Mouse (Mus musculus): ENCODE results near the gene Gm9817. TPM values are rescaled to one million over a fixed set of nuclear protein-coding genes. Genes with fewer than 3 reads are reported as not detected.

The Gm9817 gene
- polyA plus RNA-seq, 2 experiments: 0.09 TPM; not detected in 1

DNA sequence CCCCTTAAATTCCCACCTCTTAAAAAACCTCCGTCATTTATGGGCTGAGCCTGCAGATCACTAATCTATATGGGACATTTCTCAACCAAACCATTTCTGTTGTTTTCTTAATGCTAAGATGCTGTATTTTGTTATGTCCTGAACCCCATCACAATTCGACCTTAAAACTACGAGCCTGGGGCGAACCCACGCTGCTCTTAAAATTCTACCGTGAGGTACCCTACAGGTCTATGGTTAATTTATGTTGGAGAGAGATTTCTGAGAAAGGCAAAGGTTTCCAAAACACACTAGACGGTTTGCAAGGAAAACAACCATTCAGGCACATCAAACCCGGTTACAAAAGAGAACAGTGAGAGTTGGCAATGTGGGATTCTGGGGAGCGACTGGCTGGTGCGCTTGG, 45.1 kb upstream of the Gm9817 start:
- WGBS: 39% methylated on average over 10 of the region's 10 CpGs
- no peak for ATAC-seq (ENCODE audit: low FRiP score, low read depth)
- H3K27ac ChIP-seq (replicated peaks; ENCODE audit: low read depth, low read length): no peak overlapping the region
- peaks cover 26% of the 10 kb centered on the region for H3K4me1 ChIP-seq (ENCODE audit: control insufficient read depth, insufficient read depth, low read length)
- no peaks in the 10 kb centered on the region for H3K27me3 ChIP-seq (ENCODE audit: control insufficient read depth, insufficient read depth, low read length)
- H3K4me3 ChIP-seq (replicated peaks; ENCODE audit: low read length): no peak overlapping the region
- DNase-seq (ENCODE audit: low spot score): no peak
- no peak for TF ChIP-seq POLR2A (IDR thresholded peaks at IDR 0.05; ENCODE audit: borderline replicate concordance, extremely low read depth, insufficient read depth, insufficient read length)
- no peak overlapping the region for H3K9ac ChIP-seq (ENCODE audit: low read depth, low read length, severe bottlenecking)
- H3K9me3 ChIP-seq (ENCODE audit: control insufficient read depth, low read length): no peaks in the 10 kb centered on the region
- no peaks in the 10 kb centered on the region for H3K36me3 ChIP-seq (ENCODE audit: control insufficient read depth, insufficient read depth, low read length)
- H3K4me2 ChIP-seq (replicated peaks; ENCODE audit: low read depth, low read length, severe bottlenecking): no peak overlapping the region

DNA sequence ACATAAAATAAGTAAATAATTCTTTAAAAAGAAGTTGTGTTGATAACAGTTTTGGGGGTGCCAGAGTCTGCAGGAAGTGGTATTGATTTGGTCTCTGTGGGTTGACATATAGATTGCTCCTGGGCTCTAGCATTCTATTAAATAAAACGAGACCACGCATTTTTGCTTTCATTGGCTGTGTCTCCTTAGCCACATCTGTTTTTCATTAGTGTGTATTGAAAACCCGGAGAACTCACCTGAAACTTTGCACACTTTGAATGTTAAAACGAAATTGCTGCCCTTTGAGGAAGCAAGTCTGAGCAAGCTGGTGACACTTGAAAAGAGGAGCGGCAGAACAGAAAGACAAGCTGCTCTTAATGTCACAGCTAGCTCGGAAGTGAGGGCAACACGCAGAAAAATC, 43.7 kb upstream of the Gm9817 start:
- TF ChIP-seq POLR2A (IDR thresholded peaks at IDR 0.05; ENCODE audit: borderline replicate concordance, extremely low read depth, insufficient read depth, insufficient read length): no peak
- peak overlapping the region; percentile 32; the same call in 1 of the 2 replicates for H3K4me2 ChIP-seq (replicated peaks; ENCODE audit: low read depth, low read length, severe bottlenecking)
- ATAC-seq (ENCODE audit: low FRiP score, low read depth) (no peak), DNase-seq (ENCODE audit: low spot score) (peak; percentile 64)
- peaks cover 26% of the 10 kb centered on the region for H3K4me1 ChIP-seq (ENCODE audit: control insufficient read depth, insufficient read depth, low read length)
- H3K9me3 ChIP-seq (ENCODE audit: control insufficient read depth, low read length): no peaks in the 10 kb centered on the region
- no peak overlapping the region for H3K4me3 ChIP-seq (replicated peaks; ENCODE audit: low read length)
- 8% methylated on average over 7 of the region's 7 CpGs for whole genome bisulfite sequencing
- H3K27ac ChIP-seq (replicated peaks; ENCODE audit: low read depth, low read length): no peak overlapping the region
- no peak overlapping the region for H3K9ac ChIP-seq (ENCODE audit: low read depth, low read length, severe bottlenecking)
- H3K27me3 ChIP-seq (ENCODE audit: control insufficient read depth, insufficient read depth, low read length): no peaks in the 10 kb centered on the region
- H3K36me3 ChIP-seq (ENCODE audit: control insufficient read depth, insufficient read depth, low read length): no peaks in the 10 kb centered on the region

DNA sequence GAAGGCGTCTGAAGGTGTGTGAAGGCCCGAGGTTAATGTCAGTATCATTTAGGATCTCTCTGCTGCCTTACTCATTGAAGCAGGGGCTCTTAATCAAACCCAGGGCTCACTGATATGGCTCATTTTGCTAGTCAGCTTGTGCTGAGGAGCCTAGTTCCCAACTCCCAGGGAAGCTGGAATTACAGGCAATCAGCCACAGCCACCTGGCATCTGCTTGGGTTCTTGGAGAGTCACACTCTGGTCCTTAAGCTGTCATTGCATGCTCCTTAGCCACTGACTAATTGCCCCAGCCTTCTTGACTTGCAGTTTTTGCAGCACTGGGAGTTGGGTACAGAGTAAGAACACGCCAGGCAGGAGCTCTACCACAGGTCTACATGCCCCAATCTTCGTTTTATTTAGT, 42.1 kb upstream of the Gm9817 start:
- Histone ChIP-seq H3K9me3 (ENCODE audit: control insufficient read depth, low read length) (no peaks in the 10 kb centered on the region), H3K4me1 (ENCODE audit: control insufficient read depth, insufficient read depth, low read length) (peaks cover 23% of the 10 kb centered on the region), H3K27ac (replicated peaks; ENCODE audit: low read depth, low read length) (no peak overlapping the region; the same call in 1 of the 2 replicates), H3K9ac (ENCODE audit: low read depth, low read length, severe bottlenecking) (no peak overlapping the region), H3K36me3 (ENCODE audit: control insufficient read depth, insufficient read depth, low read length) (no peaks in the 10 kb centered on the region), H3K27me3 (ENCODE audit: control insufficient read depth, insufficient read depth, low read length) (no peaks in the 10 kb centered on the region), H3K4me3 (replicated peaks; ENCODE audit: low read length) (no peak overlapping the region), H3K4me2 (replicated peaks; ENCODE audit: low read depth, low read length, severe bottlenecking) (no peak overlapping the region)
- no peak for ATAC-seq (ENCODE audit: low FRiP score, low read depth)
- no peak for TF ChIP-seq POLR2A (IDR thresholded peaks at IDR 0.05; ENCODE audit: borderline replicate concordance, extremely low read depth, insufficient read depth, insufficient read length)
- no peak for DNase-seq (ENCODE audit: low spot score)
- 61% methylated on average over 4 of the region's 4 CpGs for WGBS

DNA sequence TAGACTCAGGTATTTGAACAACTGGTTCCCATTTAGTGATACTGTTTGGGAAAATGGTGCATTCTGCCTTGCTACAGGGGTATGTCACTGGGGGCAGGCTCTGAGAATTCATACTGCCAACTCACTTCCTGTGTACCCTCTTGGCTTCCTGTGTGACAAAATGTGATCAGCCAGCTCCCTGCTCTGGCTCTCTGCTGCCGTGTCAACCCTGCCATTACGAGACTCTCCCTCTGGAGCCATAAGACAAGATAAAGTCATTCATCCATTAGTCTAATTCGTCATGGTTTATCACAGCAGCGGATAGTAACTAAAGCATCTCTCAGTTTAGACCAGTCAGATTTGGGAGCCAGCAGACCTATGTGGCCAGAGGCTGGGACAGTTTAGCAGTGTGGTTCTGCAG, 38.3 kb upstream of the Gm9817 start:
- Histone ChIP-seq H3K4me1 (ENCODE audit: control insufficient read depth, insufficient read depth, low read length) (peaks cover 2% of the 10 kb centered on the region; the same call in 1 of the 2 replicates), H3K27ac (replicated peaks; ENCODE audit: low read depth, low read length) (no peak overlapping the region), H3K9me3 (ENCODE audit: control insufficient read depth, low read length) (no peaks in the 10 kb centered on the region), H3K4me3 (replicated peaks; ENCODE audit: low read length) (no peak overlapping the region), H3K9ac (ENCODE audit: low read depth, low read length, severe bottlenecking) (no peak overlapping the region), H3K27me3 (ENCODE audit: control insufficient read depth, insufficient read depth, low read length) (no peaks in the 10 kb centered on the region), H3K4me2 (replicated peaks; ENCODE audit: low read depth, low read length, severe bottlenecking) (no peak overlapping the region), H3K36me3 (ENCODE audit: control insufficient read depth, insufficient read depth, low read length) (no peaks in the 10 kb centered on the region)
- WGBS: 84% methylated on average over 4 of the region's 4 CpGs
- TF ChIP-seq POLR2A (IDR thresholded peaks at IDR 0.05; ENCODE audit: borderline replicate concordance, extremely low read depth, insufficient read depth, insufficient read length): no peak
- no peak for DNase-seq (ENCODE audit: low spot score)
- ATAC-seq (ENCODE audit: low FRiP score, low read depth): no peak

DNA sequence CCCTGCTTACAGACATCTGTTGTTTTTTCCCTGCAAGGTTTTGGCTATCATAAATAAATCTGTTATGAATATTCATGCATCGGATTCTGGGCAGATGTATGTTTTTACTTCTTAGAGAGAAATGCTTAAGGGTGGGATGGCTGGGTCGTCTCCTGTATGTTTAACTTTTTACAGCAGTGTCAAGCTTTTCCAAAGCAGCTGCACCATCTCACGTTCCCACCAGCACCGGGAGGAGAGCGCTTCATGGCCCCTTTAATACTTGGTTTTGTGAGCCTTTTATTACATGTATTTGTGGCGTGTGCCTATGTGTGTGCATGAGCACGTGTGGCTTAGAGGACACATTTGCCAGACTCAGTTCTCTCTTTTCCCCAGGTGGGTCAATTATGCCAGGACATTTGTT, 37.8 kb upstream of the Gm9817 start:
- no peak overlapping the region for H3K4me2 ChIP-seq (replicated peaks; ENCODE audit: low read depth, low read length, severe bottlenecking)
- no peak for ATAC-seq (ENCODE audit: low FRiP score, low read depth)
- 40% methylated on average over 7 of the region's 7 CpGs for WGBS

DNA sequence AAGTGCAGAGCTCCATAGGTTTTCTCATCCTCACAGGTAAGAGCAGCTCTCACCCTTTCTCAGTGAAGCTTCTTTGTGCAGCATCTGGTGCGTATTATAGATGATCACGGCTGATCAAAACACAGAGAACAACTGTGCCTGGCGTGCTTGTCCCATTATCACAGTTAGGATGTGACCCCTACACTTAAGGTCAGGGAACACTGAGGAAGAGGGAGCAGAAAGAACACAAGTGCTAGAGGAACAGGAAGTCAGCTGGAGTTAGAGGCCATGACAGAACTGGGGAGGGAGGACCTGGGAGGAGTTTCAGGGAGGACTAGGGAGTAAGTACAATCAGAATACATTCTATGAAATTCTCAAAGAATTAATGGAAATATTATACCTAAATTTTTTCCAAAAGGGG, 35.0 kb upstream of the Gm9817 start:
- H3K27ac ChIP-seq (replicated peaks; ENCODE audit: low read depth, low read length): no peak overlapping the region
- no peaks in the 10 kb centered on the region for H3K36me3 ChIP-seq (ENCODE audit: control insufficient read depth, insufficient read depth, low read length)
- H3K9ac ChIP-seq (ENCODE audit: low read depth, low read length, severe bottlenecking): no peak overlapping the region
- DNase-seq (ENCODE audit: low spot score) (no peak), ATAC-seq (ENCODE audit: low FRiP score, low read depth) (no peak)
- H3K4me1 ChIP-seq (ENCODE audit: control insufficient read depth, insufficient read depth, low read length): no peaks in the 10 kb centered on the region
- H3K27me3 ChIP-seq (ENCODE audit: control insufficient read depth, insufficient read depth, low read length): no peaks in the 10 kb centered on the region
- no peaks in the 10 kb centered on the region for H3K9me3 ChIP-seq (ENCODE audit: control insufficient read depth, low read length)
- WGBS: 52% methylated on average over 3 of the region's 3 CpGs
- no peak overlapping the region for H3K4me2 ChIP-seq (replicated peaks; ENCODE audit: low read depth, low read length, severe bottlenecking)
- TF ChIP-seq POLR2A (IDR thresholded peaks at IDR 0.05; ENCODE audit: borderline replicate concordance, extremely low read depth, insufficient read depth, insufficient read length): no peak
- H3K4me3 ChIP-seq (replicated peaks; ENCODE audit: low read length): no peak overlapping the region

More for the DNA sequence above, 37.8 kb upstream of the Gm9817 start:
- Histone ChIP-seq H3K4me1 (ENCODE audit: control insufficient read depth, insufficient read depth, low read length) (no peaks in the 10 kb centered on the region), H3K9ac (ENCODE audit: low read depth, low read length, severe bottlenecking) (no peak overlapping the region), H3K9me3 (ENCODE audit: control insufficient read depth, low read length) (no peaks in the 10 kb centered on the region), H3K27me3 (ENCODE audit: control insufficient read depth, insufficient read depth, low read length) (no peaks in the 10 kb centered on the region), H3K36me3 (ENCODE audit: control insufficient read depth, insufficient read depth, low read length) (no peaks in the 10 kb centered on the region), H3K27ac (replicated peaks; ENCODE audit: low read depth, low read length) (no peak overlapping the region), H3K4me3 (replicated peaks; ENCODE audit: low read length) (no peak overlapping the region)
- DNase-seq (ENCODE audit: low spot score): no peak
- TF ChIP-seq POLR2A (IDR thresholded peaks at IDR 0.05; ENCODE audit: borderline replicate concordance, extremely low read depth, insufficient read depth, insufficient read length): no peak

Measured in limb, embryonic 14.5 days (tissue).